Mouse (Mus musculus): ENCODE results near the gene Glra3. TPM values are rescaled to one million over a fixed set of nuclear protein-coding genes. Genes with fewer than 3 reads are reported as not detected.

Gene Glra3
- 0.12 TPM in 1 of 2 replicates, not detected in the other for polyA plus RNA-seq (2014; fragmentation: Nextera tagmentation; extraction: Ambion mirVana)

GRCm38 (mm10) chr8:55939870-55940525, at the start of gene Glra3:
Glra3 (plus strand) TSS chr8:55940460.
- Histone ChIP-seq H3K4me3 (ENCODE audit: low read depth, low read length) (peak within 1 kb of the TSS; percentile 23), H3K27ac (ENCODE audit: low read depth, low read length) (no peak within 1 kb of the TSS), H3K4me1 (ENCODE audit: control insufficient read depth, insufficient read depth, low read length) (no peaks in the 10 kb centered on the region; the same call in 1 of the 2 replicates), H3K27me3 (ENCODE audit: control insufficient read depth, insufficient read depth, low read length) (no peaks in the 10 kb centered on the region), H3K9me3 (ENCODE audit: control insufficient read depth, low read length) (no peaks in the 10 kb centered on the region), H3K9ac (ENCODE audit: low read length) (no peak within 1 kb of the TSS), H3K4me2 (ENCODE audit: low read depth) (peak within 1 kb of the TSS; percentile 62), H3K36me3 (ENCODE audit: control insufficient read depth, insufficient read depth, low read length) (no peaks in the 10 kb centered on the region)
- WGBS: 15% methylated on average over 11 of the region's 11 CpGs
- ATAC-seq (ENCODE audit: insufficient read depth, low FRiP score, low TSS enrichment): peak; percentile 94
- peak; percentile 55 for DNase-seq (ENCODE audit: low spot score)

DNA sequence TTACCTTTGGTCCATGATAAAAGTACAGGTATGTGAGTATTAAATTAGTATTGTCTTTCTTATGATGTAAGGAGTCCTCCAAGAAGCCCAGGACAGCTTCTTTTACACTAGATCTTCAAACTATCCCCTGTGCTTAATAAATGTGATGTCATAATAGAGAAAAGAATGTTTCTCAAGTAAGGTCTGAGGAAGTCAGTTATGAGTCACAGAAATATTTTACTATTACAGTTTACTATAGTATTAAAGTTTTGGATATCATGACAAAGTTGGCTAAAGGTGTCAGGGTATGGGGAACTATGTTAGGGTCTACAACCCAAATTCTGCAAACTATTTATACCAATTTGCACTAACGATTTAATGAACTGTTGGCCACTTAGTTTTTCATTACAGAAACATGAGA, 33.4 kb upstream of the Glra3 start, which contains the start of gene Adam29:
Gene Adam29, minus strand, starts transcription at position 101 of the 400 bp plus-strand sequence.
- WGBS: 84% methylated on average over 1 of the region's 1 CpGs
- no peak within 1 kb of the TSS for H3K27ac ChIP-seq (ENCODE audit: low read depth, low read length)
- no peaks in the 10 kb centered on the region for H3K9me3 ChIP-seq (ENCODE audit: control insufficient read depth, low read length)
- no peak within 1 kb of the TSS for H3K4me2 ChIP-seq (ENCODE audit: low read depth)
- no peaks in the 10 kb centered on the region for H3K27me3 ChIP-seq (ENCODE audit: control insufficient read depth, insufficient read depth, low read length)
- H3K4me1 ChIP-seq (ENCODE audit: control insufficient read depth, insufficient read depth, low read length): no peaks in the 10 kb centered on the region
- H3K4me3 ChIP-seq (ENCODE audit: low read depth, low read length): no peak within 1 kb of the TSS
- DNase-seq (ENCODE audit: low spot score) (no peak), ATAC-seq (ENCODE audit: insufficient read depth, low FRiP score, low TSS enrichment) (no peak)
- H3K9ac ChIP-seq (ENCODE audit: low read length): no peak within 1 kb of the TSS
- no peaks in the 10 kb centered on the region for H3K36me3 ChIP-seq (ENCODE audit: control insufficient read depth, insufficient read depth, low read length)

DNA sequence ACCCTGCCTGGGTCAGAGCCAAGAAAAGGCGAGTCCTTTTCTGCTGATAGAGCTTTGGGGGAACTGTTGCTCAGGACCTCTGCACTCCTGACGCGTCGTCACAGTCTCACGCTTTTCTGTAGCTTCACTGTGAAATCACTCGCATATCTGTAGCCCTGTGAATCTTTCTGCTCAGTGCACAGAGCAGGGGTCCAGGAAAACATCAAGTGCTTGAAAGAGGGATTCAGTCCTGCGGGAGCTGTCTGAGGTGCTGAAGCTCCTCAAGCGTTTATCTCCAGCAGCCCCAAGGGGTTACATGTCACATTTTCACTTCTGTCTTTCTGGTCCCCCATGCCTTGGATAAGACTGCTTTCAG, 243 bp downstream of the Glra3 start:
- 1% methylated on average over 8 of the region's 8 CpGs for WGBS
- peak overlapping the region; percentile 23 for H3K4me3 ChIP-seq (ENCODE audit: low read depth, low read length)
- H3K4me1 ChIP-seq (ENCODE audit: control insufficient read depth, insufficient read depth, low read length): no peaks in the 10 kb centered on the region; the same call in 1 of the 2 replicates
- H3K27me3 ChIP-seq (ENCODE audit: control insufficient read depth, insufficient read depth, low read length): no peaks in the 10 kb centered on the region
- DNase-seq (ENCODE audit: low spot score) (peak; percentile 69), ATAC-seq (ENCODE audit: insufficient read depth, low FRiP score, low TSS enrichment) (peak; percentile 71)
- H3K9me3 ChIP-seq (ENCODE audit: control insufficient read depth, low read length): no peaks in the 10 kb centered on the region
- no peaks in the 10 kb centered on the region for H3K36me3 ChIP-seq (ENCODE audit: control insufficient read depth, insufficient read depth, low read length)
- H3K4me2 ChIP-seq (ENCODE audit: low read depth): peak overlapping the region; percentile 62
- H3K9ac ChIP-seq (ENCODE audit: low read length): no peak overlapping the region
- H3K27ac ChIP-seq (ENCODE audit: low read depth, low read length): no peak overlapping the region

GRCm38 (mm10) chr8:55964759-55965320, 24.6 kb downstream of the Glra3 start:
- no peak for ATAC-seq (ENCODE audit: insufficient read depth, low FRiP score, low TSS enrichment)
- no peak overlapping the region for H3K27ac ChIP-seq (ENCODE audit: low read depth, low read length)
- no peaks in the 10 kb centered on the region for H3K27me3 ChIP-seq (ENCODE audit: control insufficient read depth, insufficient read depth, low read length)
- H3K9ac ChIP-seq (ENCODE audit: low read length): no peak overlapping the region
- no peaks in the 10 kb centered on the region for H3K36me3 ChIP-seq (ENCODE audit: control insufficient read depth, insufficient read depth, low read length)
- H3K4me2 ChIP-seq (ENCODE audit: low read depth): no peak overlapping the region
- H3K4me3 ChIP-seq (ENCODE audit: low read depth, low read length): no peak overlapping the region
- no peaks in the 10 kb centered on the region for H3K4me1 ChIP-seq (ENCODE audit: control insufficient read depth, insufficient read depth, low read length)
- no peak for DNase-seq (ENCODE audit: low spot score)
- WGBS: 80% methylated on average over 3 of the region's 3 CpGs
- H3K9me3 ChIP-seq (ENCODE audit: control insufficient read depth, low read length): no peaks in the 10 kb centered on the region

- DNase-seq (ENCODE audit: low spot score) (no peak), ATAC-seq (ENCODE audit: insufficient read depth, low FRiP score, low TSS enrichment) (no peak)
- 77% methylated on average over 3 of the region's 3 CpGs for WGBS
- H3K4me3 ChIP-seq (ENCODE audit: low read depth, low read length): no peak overlapping the region
- H3K4me1 ChIP-seq (ENCODE audit: control insufficient read depth, insufficient read depth, low read length): no peaks in the 10 kb centered on the region
- no peaks in the 10 kb centered on the region for H3K36me3 ChIP-seq (ENCODE audit: control insufficient read depth, insufficient read depth, low read length)
- no peaks in the 10 kb centered on the region for H3K9me3 ChIP-seq (ENCODE audit: control insufficient read depth, low read length)
- H3K27ac ChIP-seq (ENCODE audit: low read depth, low read length): no peak overlapping the region
- no peak overlapping the region for H3K4me2 ChIP-seq (ENCODE audit: low read depth)
- no peaks in the 10 kb centered on the region for H3K27me3 ChIP-seq (ENCODE audit: control insufficient read depth, insufficient read depth, low read length)
- H3K9ac ChIP-seq (ENCODE audit: low read length): no peak overlapping the region
These were observed 57.6 kb downstream of the Glra3 start for GRCm38 (mm10) chr8:55997859-55998258.

DNA sequence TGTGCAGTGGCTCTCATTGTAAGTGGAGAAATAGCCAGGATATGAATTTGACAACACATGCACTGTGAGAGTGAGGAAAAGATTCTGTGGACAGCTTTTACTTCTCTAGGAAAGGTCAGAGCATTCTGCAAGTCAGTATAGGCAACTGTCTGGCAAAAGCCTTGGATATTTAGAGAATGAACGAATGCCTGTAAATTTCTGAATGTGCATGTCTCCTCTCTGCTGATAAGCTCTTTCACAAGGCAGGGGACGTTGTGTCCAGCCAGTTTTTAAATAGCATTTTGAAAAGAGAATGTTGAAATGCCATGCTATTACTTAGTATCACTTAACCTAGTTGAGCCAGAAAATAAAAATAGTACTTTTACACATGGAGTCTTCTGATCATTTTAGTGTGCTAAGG, 114.1 kb downstream of the Glra3 start:
- 78% methylated on average over 2 of the region's 2 CpGs for WGBS

DNA sequence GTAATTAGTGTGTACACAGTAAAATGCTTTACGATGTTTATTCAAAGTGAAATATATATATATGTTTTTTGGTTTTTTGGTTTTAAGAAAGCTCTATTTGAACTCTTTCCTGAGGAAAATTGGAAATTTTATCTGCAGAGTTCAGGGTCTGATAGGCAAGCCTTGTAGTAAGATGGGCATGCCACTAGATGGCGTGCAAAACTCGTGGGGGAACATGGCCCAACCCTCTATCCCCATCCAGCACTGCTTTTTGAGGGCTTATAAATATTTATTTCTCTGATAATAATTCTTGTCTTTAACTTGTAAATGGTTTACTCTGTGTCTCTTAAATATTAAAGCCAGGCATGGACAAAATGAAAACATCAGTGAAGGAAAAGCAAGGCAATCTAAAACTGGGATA, 122.8 kb downstream of the Glra3 start:
- Histone ChIP-seq H3K36me3 (ENCODE audit: control insufficient read depth, insufficient read depth, low read length) (no peaks in the 10 kb centered on the region), H3K27ac (ENCODE audit: low read depth, low read length) (no peak overlapping the region), H3K4me1 (ENCODE audit: control insufficient read depth, insufficient read depth, low read length) (no peaks in the 10 kb centered on the region), H3K4me2 (ENCODE audit: low read depth) (no peak overlapping the region), H3K4me3 (ENCODE audit: low read depth, low read length) (no peak overlapping the region), H3K9ac (ENCODE audit: low read length) (no peak overlapping the region), H3K9me3 (ENCODE audit: control insufficient read depth, low read length) (no peaks in the 10 kb centered on the region), H3K27me3 (ENCODE audit: control insufficient read depth, insufficient read depth, low read length) (no peaks in the 10 kb centered on the region)
- no peak for ATAC-seq (ENCODE audit: insufficient read depth, low FRiP score, low TSS enrichment)
- DNase-seq (ENCODE audit: low spot score): no peak
- 25% methylated on average over 3 of the region's 3 CpGs for WGBS

More for the DNA sequence above, 114.1 kb downstream of the Glra3 start:
- ATAC-seq (ENCODE audit: insufficient read depth, low FRiP score, low TSS enrichment) (no peak), DNase-seq (ENCODE audit: low spot score) (no peak)
- H3K9me3 ChIP-seq (ENCODE audit: control insufficient read depth, low read length): no peaks in the 10 kb centered on the region
- no peaks in the 10 kb centered on the region for H3K4me1 ChIP-seq (ENCODE audit: control insufficient read depth, insufficient read depth, low read length)
- H3K4me2 ChIP-seq (ENCODE audit: low read depth): no peak overlapping the region
- H3K27me3 ChIP-seq (ENCODE audit: control insufficient read depth, insufficient read depth, low read length): no peaks in the 10 kb centered on the region
- H3K27ac ChIP-seq (ENCODE audit: low read depth, low read length): no peak overlapping the region
- H3K4me3 ChIP-seq (ENCODE audit: low read depth, low read length): no peak overlapping the region
- H3K36me3 ChIP-seq (ENCODE audit: control insufficient read depth, insufficient read depth, low read length): no peaks in the 10 kb centered on the region
- H3K9ac ChIP-seq (ENCODE audit: low read length): no peak overlapping the region

DNA sequence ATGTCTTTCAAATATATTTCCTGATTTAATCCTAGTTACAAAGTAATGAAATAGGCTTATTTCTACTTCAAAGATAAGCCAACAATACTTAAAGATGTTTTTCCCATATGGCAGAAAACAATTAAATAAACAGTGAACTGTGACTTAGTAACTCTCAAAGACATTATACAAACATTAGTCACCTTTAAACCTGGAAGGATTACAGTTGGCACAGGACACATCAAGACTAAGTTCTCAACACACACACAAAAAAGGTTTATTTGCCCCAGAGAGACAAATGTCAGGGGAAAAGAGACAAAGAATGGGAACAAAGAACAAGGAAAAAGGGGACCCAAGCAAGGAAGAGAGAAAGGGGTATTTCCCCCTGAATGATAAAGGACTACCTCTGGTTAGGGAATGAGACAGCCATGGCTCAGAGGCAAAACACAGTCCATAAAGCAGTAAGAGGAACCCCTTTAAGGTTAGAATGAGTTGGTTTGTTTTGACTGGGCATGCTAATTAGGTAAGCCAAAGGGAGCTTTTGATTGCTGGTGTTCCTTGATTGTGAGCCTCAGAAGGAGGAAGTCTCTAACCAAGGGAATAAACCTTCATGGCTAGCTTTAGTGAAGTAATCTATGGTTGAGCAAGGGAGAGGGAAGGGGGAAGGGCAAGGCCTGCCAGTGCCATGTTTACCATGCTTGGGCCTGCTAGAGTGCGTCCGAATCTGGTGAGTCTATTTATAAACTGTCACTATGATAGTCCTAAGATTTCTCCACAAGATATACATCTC, 130.4 kb downstream of the Glra3 start:
- Histone ChIP-seq H3K4me3 (ENCODE audit: low read depth, low read length) (no peak overlapping the region), H3K4me1 (ENCODE audit: control insufficient read depth, insufficient read depth, low read length) (no peaks in the 10 kb centered on the region), H3K27me3 (ENCODE audit: control insufficient read depth, insufficient read depth, low read length) (no peaks in the 10 kb centered on the region), H3K4me2 (ENCODE audit: low read depth) (no peak overlapping the region), H3K36me3 (ENCODE audit: control insufficient read depth, insufficient read depth, low read length) (no peaks in the 10 kb centered on the region), H3K9me3 (ENCODE audit: control insufficient read depth, low read length) (no peaks in the 10 kb centered on the region), H3K27ac (ENCODE audit: low read depth, low read length) (no peak overlapping the region), H3K9ac (ENCODE audit: low read length) (no peak overlapping the region)
- ATAC-seq (ENCODE audit: insufficient read depth, low FRiP score, low TSS enrichment) (no peak), DNase-seq (ENCODE audit: low spot score) (no peak)
- WGBS: 73% methylated on average over 2 of the region's 2 CpGs

All from neural tube, embryonic 11.5 days (tissue).